ENCODE assay signal across 25 mouse cellular contexts in the genomic region with DNA sequence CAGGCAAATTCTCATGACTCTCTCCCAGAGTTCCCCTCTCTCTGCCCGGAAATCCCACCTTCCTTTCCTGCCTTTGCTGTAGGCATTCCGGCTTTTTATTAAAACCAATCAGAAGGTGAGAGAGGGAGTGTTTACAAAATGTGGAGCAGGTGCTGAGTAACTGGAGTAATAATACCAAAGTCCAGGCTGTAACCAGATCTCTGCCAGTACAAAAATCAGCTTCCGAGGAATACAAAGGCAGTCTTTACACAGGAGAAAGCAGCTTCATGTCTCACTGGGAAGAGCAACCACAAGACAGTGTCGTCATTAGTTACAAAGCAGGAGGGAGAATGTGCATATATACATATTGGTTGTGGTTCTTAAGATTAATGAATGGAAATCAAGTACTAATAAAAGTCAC. TPM values are rescaled to one million over a fixed set of nuclear protein-coding genes. Genes with fewer than 3 reads are reported as not detected.
"Had no signal": no experiment of that assay in that cellular context is flagged by ENCODE, and none has a peak within 500 bp of the region (broad histone marks: within the 10 kb centered on the region; RNA-seq: fewer than 3 reads in every experiment).

No protein-coding gene starts in this region.

- H3K27me3 ChIP-seq: hindbrain, embryonic 13.5 days; hindbrain, embryonic 15.5 days; kidney, embryonic 15.5 days; limb, embryonic 13.5 days; limb, embryonic 15.5 days; liver, embryonic 12.5 days had no signal

- H3K4me3 ChIP-seq: heart, embryonic 10.5 days; heart, embryonic 12.5 days; hindbrain, embryonic 13.5 days; hindbrain, embryonic 15.5 days; kidney, embryonic 15.5 days; layer of hippocampus, adult 2 months; limb, embryonic 13.5 days; limb, embryonic 15.5 days; liver, embryonic 12.5 days had no signal

- DNase-seq: gastrocnemius, postnatal 25 days; heart, adult 18-20 months; heart, postnatal 14 days; heart, postnatal 36 days; kidney, adult 11 months; kidney, adult 2 months; kidney, adult 9 months; kidney, postnatal 14 days; kidney, postnatal 36 days; left cerebral cortex, postnatal 4 days had no signal

- H3K4me2 ChIP-seq: heart, embryonic 12.5 days; hindbrain, embryonic 13.5 days; hindbrain, embryonic 15.5 days; kidney, embryonic 15.5 days; limb, embryonic 13.5 days; limb, embryonic 15.5 days; liver, embryonic 12.5 days had no signal

- H3K9ac ChIP-seq: heart, embryonic 12.5 days; hindbrain, embryonic 13.5 days; hindbrain, embryonic 15.5 days; kidney, embryonic 15.5 days; limb, embryonic 13.5 days; limb, embryonic 15.5 days; liver, embryonic 12.5 days; liver, embryonic 14.5 days had no signal

- H3K36me3 ChIP-seq: heart, embryonic 10.5 days; heart, embryonic 12.5 days; hindbrain, embryonic 13.5 days; hindbrain, embryonic 15.5 days; kidney, embryonic 15.5 days; limb, embryonic 13.5 days; limb, embryonic 15.5 days; liver, embryonic 12.5 days had no signal

- ATAC-seq: liver, embryonic 12.5 days had no signal

- H3K27ac ChIP-seq: heart, embryonic 10.5 days; hindbrain, embryonic 13.5 days; hindbrain, embryonic 15.5 days; hindbrain, postnatal 0 days; kidney, embryonic 15.5 days; kidney, postnatal 0 days; layer of hippocampus, adult 2 months; limb, embryonic 13.5 days; limb, embryonic 15.5 days; liver, embryonic 12.5 days; liver, embryonic 14.5 days had no signal

- H3K4me1 ChIP-seq: heart, embryonic 12.5 days; hindbrain, embryonic 13.5 days; hindbrain, embryonic 15.5 days; kidney, embryonic 15.5 days; limb, embryonic 15.5 days; liver, embryonic 12.5 days had no signal

- H3K9me3 ChIP-seq: heart, embryonic 12.5 days; hindbrain, embryonic 13.5 days; hindbrain, embryonic 15.5 days; kidney, embryonic 15.5 days; limb, embryonic 13.5 days; limb, embryonic 15.5 days; liver, embryonic 12.5 days had no signal

RNA-seq across cellular contexts. Expression of gene Stum, which starts 19.3 kb away (rescaled TPM):
- total RNA-seq: granulocyte monocyte progenitor cell, adult 5-6 weeks; hematopoietic stem cell, adult 5-6 weeks had no signal
- polyA plus RNA-seq: liver, embryonic 16.5 days had no signal
